Mouse (Mus musculus) cerebral cortex, adult 2 months (tissue): Measurements from ENCODE around the gene Krtap13-1.

ENCODE experiments used
- WGBS: fragments of 180-500 bp; shearing (Covaris S2); methylation state at CpG from one replicate; pipeline ENCODE4 v1.1.7; 2018; 5-methylcytosine and 5-hydroxymethylcytosine counted together

Krtap13-1 gene

GRCm38 (mm10) chr16:88728812-88729275 is at the start of gene Krtap13-1:
Gene Krtap13-1 (plus strand): TSS chr16:88728862.
- WGBS: 78% methylated on average over 4 of the region's 4 CpGs

DNA sequence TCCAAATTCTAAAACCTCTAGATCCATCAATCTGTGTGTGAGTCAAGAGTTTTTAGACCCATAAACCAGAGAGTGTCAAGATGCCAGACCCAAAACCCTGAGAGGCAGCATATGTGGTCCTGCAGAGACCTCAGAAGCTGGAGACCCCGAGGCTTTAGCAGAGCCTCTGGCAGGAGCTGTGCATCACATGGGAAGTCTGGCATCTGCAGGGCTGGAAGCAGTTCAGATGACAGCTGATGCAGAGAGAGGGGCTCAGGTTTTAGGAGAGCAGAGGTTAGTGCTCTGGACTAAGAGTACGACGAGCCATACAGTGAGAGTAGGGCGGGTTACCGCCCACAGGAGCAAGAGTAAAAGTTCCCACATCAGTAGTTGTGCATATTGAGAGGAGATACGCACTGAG is 49.6 kb upstream of the Krtap13-1 start:
- WGBS: 80% methylated on average over 6 of the region's 6 CpGs

DNA sequence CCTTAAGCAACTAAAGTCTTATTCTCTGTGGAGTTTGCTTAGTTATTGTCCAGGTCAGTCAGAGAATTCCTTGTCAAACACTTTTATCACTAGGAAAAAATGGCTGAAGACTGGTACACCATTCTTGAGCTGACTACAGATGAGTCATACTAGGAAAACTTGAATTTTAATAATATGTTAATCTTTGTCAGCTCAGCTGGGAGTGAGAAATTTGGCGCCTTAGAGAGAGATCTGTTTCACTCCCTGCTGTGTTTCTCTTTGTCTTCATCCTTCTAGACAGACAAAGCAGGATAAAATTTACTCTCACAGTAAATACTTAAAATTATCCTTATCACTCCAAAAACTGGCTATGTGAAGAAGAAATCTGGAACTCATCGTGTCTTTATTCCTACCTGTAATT is 47.4 kb upstream of the Krtap13-1 start:
- WGBS: 38% methylated on average over 2 of the region's 2 CpGs

GRCm38 (mm10) chr16:88696256-88696655 is 32.4 kb upstream of the Krtap13-1 start:
- 89% methylated on average over 4 of the region's 4 CpGs for WGBS

DNA sequence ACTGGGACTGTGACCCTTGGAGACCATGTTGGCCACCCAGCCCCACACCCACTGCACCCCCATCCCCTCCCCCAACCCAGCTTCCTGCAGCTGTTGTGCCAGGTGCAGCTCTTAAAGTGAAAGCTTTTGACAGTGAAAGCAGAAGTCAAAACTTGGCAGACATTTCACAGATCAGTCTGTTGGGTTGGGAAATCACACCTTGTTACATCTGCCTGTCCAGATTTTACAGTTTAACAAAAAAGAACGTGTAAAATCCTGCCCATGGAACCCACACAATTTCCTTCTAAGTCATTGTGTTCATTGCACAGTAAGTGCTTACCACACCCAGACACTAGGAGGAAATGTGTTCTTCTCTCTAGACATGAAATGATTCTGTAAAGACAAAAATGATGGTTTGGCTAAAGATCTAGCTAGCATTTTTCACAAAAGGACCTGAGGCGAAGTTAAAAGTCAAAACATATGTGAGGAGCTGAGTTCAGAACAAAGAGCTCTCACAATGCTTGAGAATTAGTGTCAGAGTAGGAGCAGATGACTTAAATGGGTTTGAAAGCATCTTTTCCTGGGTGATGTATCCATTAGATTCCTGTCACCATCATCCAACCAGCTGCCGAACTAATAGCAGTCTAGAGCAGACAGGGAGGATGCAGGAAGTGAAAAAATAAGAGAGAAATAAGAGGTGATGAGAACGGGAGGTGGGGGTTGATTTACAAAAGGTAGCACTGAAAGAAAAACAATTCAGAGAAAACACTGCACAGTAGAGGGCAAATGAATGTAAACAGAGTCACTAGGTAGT is 27.4 kb upstream of the Krtap13-1 start:
- whole genome bisulfite sequencing: 48% methylated on average over 4 of the region's 4 CpGs

- 83% methylated on average over 10 of the region's 10 CpGs for WGBS
Observed at GRCm38 (mm10) chr16:88707496-88708012, 21.1 kb upstream of the Krtap13-1 start, which contains the start of gene 2310061N02Rik. Gene 2310061N02Rik (minus strand): TSS chr16:88707962.

- 75% methylated on average over 4 of the region's 4 CpGs for WGBS
Observed at GRCm38 (mm10) chr16:88710757-88711156, 17.9 kb upstream of the Krtap13-1 start.

GRCm38 (mm10) chr16:88711245-88711644 is 17.4 kb upstream of the Krtap13-1 start:
- 84% methylated on average over 6 of the region's 6 CpGs for WGBS

GRCm38 (mm10) chr16:88720031-88720430 is 8.6 kb upstream of the Krtap13-1 start:
- 38% methylated on average over 1 of the region's 1 CpGs for WGBS

DNA sequence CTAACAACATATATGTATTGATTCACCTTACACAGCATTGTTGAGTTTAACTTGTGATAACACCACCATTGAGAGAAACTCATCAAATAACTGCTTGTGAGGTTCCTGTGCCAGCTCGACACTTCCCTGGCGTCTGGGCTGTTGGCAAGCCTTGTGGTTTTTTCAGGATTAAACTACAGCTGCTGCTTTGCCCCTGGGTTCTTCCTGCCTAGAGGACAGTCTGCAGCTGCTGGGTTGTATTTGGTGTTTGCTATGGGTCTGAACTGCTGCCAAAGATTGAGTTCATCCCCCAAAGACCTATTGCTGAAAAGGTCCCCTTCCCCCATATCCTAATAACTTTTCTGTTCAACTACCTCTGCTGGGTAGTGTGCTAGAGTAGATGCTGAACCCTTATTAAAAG is 6.7 kb downstream of the Krtap13-1 start:
- WGBS: 42% methylated on average over 2 of the region's 2 CpGs

GRCm38 (mm10) chr16:88744750-88745340 is 16.2 kb downstream of the Krtap13-1 start:
- WGBS: 74% methylated on average over 4 of the region's 4 CpGs

DNA sequence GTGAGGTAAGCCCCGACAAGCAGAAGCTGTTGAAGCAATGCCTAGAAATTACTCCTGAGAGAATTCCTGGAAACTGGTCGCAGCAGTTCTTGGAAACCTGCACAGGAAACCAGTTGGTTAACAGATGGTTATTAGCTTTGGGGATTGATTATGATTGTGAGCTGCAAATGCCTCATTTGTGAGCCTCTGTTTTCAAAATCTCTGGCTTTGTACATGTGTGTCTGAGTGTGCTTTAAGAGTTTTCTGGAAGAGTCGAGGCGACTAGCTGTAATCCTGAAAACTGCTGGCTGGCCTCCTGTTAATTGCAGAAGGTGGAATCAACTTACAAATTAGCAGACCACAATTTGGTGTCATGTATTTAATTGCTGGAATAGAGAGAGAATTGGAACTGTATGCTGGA is 19.3 kb downstream of the Krtap13-1 start:
- 58% methylated on average over 4 of the region's 4 CpGs for WGBS

- WGBS: 77% methylated on average over 3 of the region's 3 CpGs
Observed at GRCm38 (mm10) chr16:88751535-88751934, 22.9 kb downstream of the Krtap13-1 start, which contains the start of gene Krtap13. Gene Krtap13 (minus strand): TSS chr16:88751635.

- 90% methylated on average over 3 of the region's 3 CpGs for WGBS
Observed at GRCm38 (mm10) chr16:88758547-88758946, 29.9 kb downstream of the Krtap13-1 start, which contains the start of gene 2310034C09Rik. Gene 2310034C09Rik (plus strand): TSS chr16:88758847.

GRCm38 (mm10) chr16:88774106-88774505 is 45.4 kb downstream of the Krtap13-1 start, which contains the start of gene 2310057N15Rik:
Gene 2310057N15Rik (minus strand): TSS chr16:88774206.
- WGBS: 89% methylated on average over 2 of the region's 2 CpGs

DNA sequence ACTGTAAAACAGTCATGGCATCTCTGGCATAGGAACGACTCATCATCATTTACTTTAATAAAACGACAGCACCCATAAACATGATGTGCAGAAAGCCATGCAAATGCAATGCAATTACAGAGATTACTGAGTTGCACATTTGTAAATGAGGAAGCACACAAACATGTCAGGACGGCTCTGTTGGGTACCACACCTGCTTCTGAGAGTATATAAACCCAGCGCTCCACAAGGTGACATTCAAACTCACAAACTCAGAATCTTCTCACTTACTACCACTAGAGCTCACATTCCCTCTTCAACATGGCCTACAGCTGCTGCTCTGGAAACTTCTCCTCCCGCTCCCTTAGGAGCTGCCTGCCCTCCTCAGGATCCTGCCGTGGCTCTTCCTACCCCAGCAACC is 48.9 kb downstream of the Krtap13-1 start, which contains the start of gene Gm5965:
Gene Gm5965 (plus strand): TSS at position 301 of the 400 bp plus-strand sequence.
- 91% methylated on average over 6 of the region's 6 CpGs for WGBS
